Mouse (Mus musculus) MEL (cell line): ENCODE measurements at regions not wholly inside any gene's neighbourhood (a gene's known extent, or its start where the extent isn't known, plus 50 kb on each side); places are given as distances from the start of the nearest gene placed in this dataset.

Experiments used
- EP300 ChIP-seq, 2 experiments: IDR thresholded peaks; 2 replicates each; pipeline ENCODE4 v1.6.1; 2011; ENCODE audit warnings: improper control_type of control experiment in 2 of 2, low read length in 2 of 2, low read depth in 1 of 2, mild to moderate bottlenecking in 1 of 2
- GATA1 ChIP-seq: IDR thresholded peaks from 2 replicates; pipeline ENCODE4 v1.6.1; 2011; ENCODE audit warnings: low read depth, low read length, improper control_type of control experiment
- MYB ChIP-seq: IDR thresholded peaks from 2 replicates; pipeline ENCODE4 v1.6.1; 2011; ENCODE audit warnings: mild to moderate bottlenecking, low read depth, low read length, improper control_type of control experiment
- POLR2A ChIP-seq, 2 experiments: IDR thresholded peaks; 2 replicates each; pipeline ENCODE4 v1.6.1; 2011 to 2012; ENCODE audit warnings: low read length in 2 of 2, mild to moderate bottlenecking in 2 of 2, control low read depth in 1 of 2, improper control_type of control experiment in 1 of 2, low read depth in 1 of 2, moderate library complexity in 1 of 2; ENCODE audit not compliant: control insufficient read depth in 1 of 2, insufficient read depth in 1 of 2, poor library complexity in 1 of 2
- POLR2AphosphoS2 ChIP-seq: IDR thresholded peaks from 2 replicates; pipeline ENCODE4 v1.6.1; 2011; ENCODE audit warnings: low read length, improper control_type of control experiment

GRCm38 (mm10) chr7:113109481-113109880 is 97.8 kb upstream of the Arntl start:
- no peak for TF ChIP-seq MYB
- no peak for TF ChIP-seq EP300 (IDR thresholded peaks at IDR 0.05; ENCODE audit: low read depth in 1 of 2, low read length in 2 of 2)
- no peak for TF ChIP-seq GATA1
- no peak for TF ChIP-seq POLR2AphosphoS2
- no peak for TF ChIP-seq POLR2A (IDR thresholded peaks at IDR 0.05; ENCODE audit: control insufficient read depth in 1 of 2, insufficient read depth in 1 of 2, low read depth in 1 of 2, low read length in 2 of 2, poor library complexity in 1 of 2)
